16 mouse cellular contexts compared by ENCODE assay signal in the genomic region with DNA sequence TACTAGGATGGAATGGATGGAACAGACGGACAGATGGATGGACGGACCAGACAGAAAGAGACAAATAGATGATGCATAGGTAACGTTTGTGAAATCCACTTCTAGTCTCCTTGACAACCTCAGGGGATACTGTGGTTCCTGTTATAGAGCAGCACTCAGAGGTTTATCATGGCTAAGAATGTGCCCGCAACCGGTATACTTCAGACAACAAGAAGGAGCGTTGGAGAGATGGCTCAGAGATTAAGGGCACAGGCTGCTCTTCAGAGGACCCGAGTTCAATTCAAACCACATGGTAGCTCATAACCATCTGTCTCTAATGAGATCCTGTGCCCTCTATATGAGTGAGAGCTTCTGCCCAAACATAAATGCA. TPM values are rescaled to one million over a fixed set of nuclear protein-coding genes. Genes with fewer than 3 reads are reported as not detected.
A peak's percentile ranks its signal among the peaks of the same experiment; 100 is the strongest.
DNase-seq lines count a peak whose midpoint lies in the region; ATAC-seq and TF ChIP-seq lines count a peak whose summit lies in the region.
"Had no signal": no experiment of that assay in that cellular context is flagged by ENCODE, and none has a peak within 500 bp of the region (broad histone marks: within the 10 kb centered on the region; RNA-seq: fewer than 3 reads in every experiment).

No protein-coding gene starts in this region.

- TF ChIP-seq POLR2A in cerebellum, adult 2 months (IDR thresholded peaks at IDR 0.05; ENCODE audit: borderline replicate concordance, insufficient read depth, low read length): no peak

- no peaks in the 10 kb centered on the region for H3K9me3 ChIP-seq in kidney, embryonic 14.5 days (ENCODE audit: control insufficient read depth, low read length)
- no peaks in the 10 kb centered on the region for H3K9me3 ChIP-seq in forebrain, embryonic 16.5 days (ENCODE audit: control insufficient read depth, low read length)
- no peaks in the 10 kb centered on the region for H3K9me3 ChIP-seq in midbrain, embryonic 14.5 days (ENCODE audit: control insufficient read depth, low read length)
- H3K9me3 ChIP-seq: G1E; liver, embryonic 15.5 days had no signal

- DNase-seq in cerebellum, adult 2 months: no peak
- no peak for DNase-seq in cerebellum, postnatal 36 days
- DNase-seq in kidney, postnatal 10 days: no peak
- DNase-seq in midbrain, embryonic 14.5 days: no peak
- no peak for DNase-seq in thymus, postnatal 25 days
- no peak for DNase-seq in gastrocnemius, postnatal 4 days (ENCODE audit: low spot score in 2 of 2)
- DNase-seq: heart, adult 11 months had no signal

- H3K36me3 ChIP-seq in kidney, embryonic 14.5 days (ENCODE audit: control insufficient read depth, insufficient read depth, low read length): no peaks in the 10 kb centered on the region
- H3K36me3 ChIP-seq in forebrain, embryonic 16.5 days (ENCODE audit: control insufficient read depth, insufficient read depth): no peaks in the 10 kb centered on the region
- H3K36me3 ChIP-seq in midbrain, embryonic 14.5 days (ENCODE audit: control insufficient read depth, insufficient read depth, low read length): no peaks in the 10 kb centered on the region
- H3K36me3 ChIP-seq: G1E; liver, embryonic 15.5 days had no signal

- 0 out of 2 replicates have a peak overlapping the region, but pooled peaks have one; percentile 36 for H3K4me2 ChIP-seq in kidney, embryonic 14.5 days (replicated peaks; ENCODE audit: low read depth, low read length)
- H3K4me2 ChIP-seq in forebrain, embryonic 16.5 days (ENCODE audit: low read length): peak overlapping the region; percentile 46
- H3K4me2 ChIP-seq in midbrain, embryonic 14.5 days (ENCODE audit: low read length): peak overlapping the region; percentile 36

- H3K4me3 ChIP-seq in cerebellum, adult 2 months (replicated peaks; ENCODE audit: insufficient read depth, low read depth, low read length): peak overlapping the region; percentile 39
- no peak overlapping the region for H3K4me3 ChIP-seq in kidney, embryonic 14.5 days (ENCODE audit: low read length)
- peak overlapping the region; percentile 24 for H3K4me3 ChIP-seq in forebrain, embryonic 16.5 days (replicated peaks; ENCODE audit: low read length)
- no peak overlapping the region for H3K4me3 ChIP-seq in midbrain, embryonic 14.5 days (replicated peaks; ENCODE audit: low read depth, low read length)
- H3K4me3 ChIP-seq: liver, embryonic 15.5 days had no signal

- no peak for TF ChIP-seq CTCF in cerebellum, adult 2 months (IDR thresholded peaks at IDR 0.05; ENCODE audit: borderline replicate concordance, insufficient read depth, low read depth, low read length)

- no peaks in the 10 kb centered on the region for H3K27me3 ChIP-seq in cerebellum, adult 2 months (ENCODE audit: control insufficient read depth, insufficient read depth, low read length)
- 0 out of 2 replicates have a peak, but pooled peaks cover 9% of the 10 kb centered on the region for H3K27me3 ChIP-seq in kidney, embryonic 14.5 days (ENCODE audit: control insufficient read depth, insufficient read depth, low read length)
- H3K27me3 ChIP-seq in forebrain, embryonic 16.5 days (replicated peaks; ENCODE audit: control insufficient read depth, insufficient read depth, low read length): no peaks in the 10 kb centered on the region
- no peaks in the 10 kb centered on the region for H3K27me3 ChIP-seq in midbrain, embryonic 14.5 days (ENCODE audit: control insufficient read depth, insufficient read depth, low read length)

- peaks cover 3% of the 10 kb centered on the region; the same call in 1 of the 2 replicates for H3K4me1 ChIP-seq in cerebellum, adult 2 months (ENCODE audit: control insufficient read depth, insufficient read depth, low read length)
- no peaks in the 10 kb centered on the region for H3K4me1 ChIP-seq in kidney, embryonic 14.5 days (ENCODE audit: control insufficient read depth, insufficient read depth, low read length)
- H3K4me1 ChIP-seq in forebrain, embryonic 16.5 days (replicated peaks; ENCODE audit: control insufficient read depth, insufficient read depth, low read length): peaks cover 7% of the 10 kb centered on the region
- H3K4me1 ChIP-seq in midbrain, embryonic 14.5 days (ENCODE audit: control insufficient read depth, insufficient read depth, low read length): no peaks in the 10 kb centered on the region
- H3K4me1 ChIP-seq: liver, embryonic 15.5 days had no signal

- H3K27ac ChIP-seq in cerebellum, adult 2 months (ENCODE audit: insufficient read depth, low read length): no peak overlapping the region
- H3K27ac ChIP-seq in kidney, embryonic 14.5 days (ENCODE audit: low read depth, low read length): no peak overlapping the region
- no peak overlapping the region for H3K27ac ChIP-seq in forebrain, embryonic 16.5 days (ENCODE audit: low read length)
- H3K27ac ChIP-seq in midbrain, embryonic 14.5 days (replicated peaks; ENCODE audit: low read depth, low read length): no peak overlapping the region
- H3K27ac ChIP-seq: left cerebral cortex, adult 2 months; liver, embryonic 15.5 days had no signal

- H3K9ac ChIP-seq in kidney, embryonic 14.5 days (ENCODE audit: low read depth, low read length): no peak overlapping the region
- H3K9ac ChIP-seq in forebrain, embryonic 16.5 days (replicated peaks; ENCODE audit: low read depth, low read length): no peak overlapping the region
- no peak overlapping the region for H3K9ac ChIP-seq in midbrain, embryonic 14.5 days (replicated peaks; ENCODE audit: low read length)
- H3K9ac ChIP-seq: liver, embryonic 15.5 days had no signal

- no peak for ATAC-seq in kidney, embryonic 14.5 days (ENCODE audit: low FRiP score, low TSS enrichment)
- peak; percentile 47 for ATAC-seq in forebrain, embryonic 16.5 days
- no peak for ATAC-seq in midbrain, embryonic 14.5 days (ENCODE audit: low FRiP score, low TSS enrichment)
- ATAC-seq: activated CD4-positive, CD25-positive, alpha-beta regulatory T cell, adult 4 months had no signal

- WGBS in cerebellum, adult 2 months: 24% methylated on average over 7 of the region's 7 CpGs
- WGBS in kidney, embryonic 14.5 days: 73% methylated on average over 7 of the region's 7 CpGs
- WGBS in forebrain, embryonic 16.5 days: 63% methylated on average over 7 of the region's 7 CpGs
- 70% methylated on average over 7 of the region's 7 CpGs for WGBS in midbrain, embryonic 14.5 days

RNA-seq across cellular contexts. Expression of a gene that starts 6.3 kb away (rescaled TPM):
- polyA plus RNA-seq in cerebellum, adult 2 months (2012; rRNA removed): not detected in 2 replicates
- polyA plus RNA-seq in kidney, embryonic 14.5 days (2014; fragmentation: Nextera tagmentation; extraction: Ambion mirVana): not detected in 2 replicates
- not detected in 2 replicates for polyA plus RNA-seq in forebrain, embryonic 16.5 days (2015; fragmentation: Nextera tagmentation; extraction: Ambion mirVana)
- not detected in 2 replicates for polyA plus RNA-seq in midbrain, embryonic 14.5 days (2014; fragmentation: Nextera tagmentation; extraction: Ambion mirVana)
- not detected for total RNA-seq in gastrocnemius, postnatal 4 days (2021)
- total RNA-seq: common myeloid progenitor, adult 5-6 weeks; left cerebral cortex, adult 2 months; neutrophil, adult 5-6 weeks had no signal
- polyA plus RNA-seq: activated CD4-positive, CD25-positive, alpha-beta regulatory T cell, adult 4 months; G1E; liver, embryonic 15.5 days; stomach, embryonic 16.5 days had no signal

RNA-seq across cellular contexts. Expression of a gene that starts 44.0 kb away (rescaled TPM):
- polyA plus RNA-seq in cerebellum, adult 2 months (2012; rRNA removed): not detected in 2 replicates
- not detected in 2 replicates for polyA plus RNA-seq in kidney, embryonic 14.5 days (2014; fragmentation: Nextera tagmentation; extraction: Ambion mirVana)
- not detected in 2 replicates for polyA plus RNA-seq in forebrain, embryonic 16.5 days (2015; fragmentation: Nextera tagmentation; extraction: Ambion mirVana)
- polyA plus RNA-seq in midbrain, embryonic 14.5 days (2014; fragmentation: Nextera tagmentation; extraction: Ambion mirVana): not detected in 2 replicates
- not detected for total RNA-seq in gastrocnemius, postnatal 4 days (2021)
- total RNA-seq: common myeloid progenitor, adult 5-6 weeks; G1E; left cerebral cortex, adult 2 months; neutrophil, adult 5-6 weeks had no signal
- polyA plus RNA-seq: activated CD4-positive, CD25-positive, alpha-beta regulatory T cell, adult 4 months; G1E; liver, embryonic 15.5 days; stomach, embryonic 16.5 days had no signal

Comparison
In these comparisons a context has a peak if more than half of its experiments do, and no peak if none do; other contexts are left out.
1. H3K4me3 ChIP-seq: peak in cerebellum, adult 2 months (single experiment) and forebrain, embryonic 16.5 days (single experiment); none in kidney, embryonic 14.5 days (single experiment) and midbrain, embryonic 14.5 days (single experiment).
2. Peak in every context shown above with its lines, with median percentiles within 50 percentile points of each other: H3K4me2 ChIP-seq.